Mouse (Mus musculus) spleen, postnatal 4 days (tissue): ENCODE measurements around the gene H2-Aa.
A peak's percentile ranks its signal among the peaks of the same experiment; 100 is the strongest.
"Not testable (repeated sequence)": the region's sequence is repeated elsewhere in the genome, so short reads cannot be mapped to it uniquely, and the experiment has no call there.

Experiments
- DNase-seq, 2 experiments: peaks; one replicate each; pipeline ENCODE4 v3.0.0; 2022; ENCODE audit warnings: low spot score in 2 of 2

Gene H2-Aa

GRCm38 (mm10) chr17:34287648-34288047 is at the start of gene H2-Aa:
TSS of gene H2-Aa (minus strand) at chr17:34287823.
- peak; percentile 79 to 82 for DNase-seq

- no peak for DNase-seq
Measured at GRCm38 (mm10) chr17:34331200-34331599, 43.6 kb upstream of the H2-Aa start.

DNA sequence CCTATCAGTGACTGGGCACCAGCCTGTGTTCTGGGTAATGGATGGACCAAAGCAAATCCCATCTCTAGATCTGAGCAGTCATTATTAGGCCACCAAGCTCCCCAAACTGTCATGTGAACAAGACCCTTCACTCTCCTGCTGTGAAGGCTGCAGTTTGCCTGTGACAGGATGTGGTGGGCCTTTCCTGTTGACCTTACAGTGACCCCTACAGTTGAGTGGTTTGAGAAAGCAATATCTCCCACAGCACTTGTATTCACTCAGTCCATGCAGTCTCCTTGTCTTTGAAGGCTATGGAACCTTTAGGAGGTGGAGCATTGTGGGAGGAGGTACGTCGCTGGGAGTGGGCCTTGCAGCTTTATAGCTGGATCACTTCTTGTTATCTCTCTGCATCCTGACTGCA is 42.2 kb upstream of the H2-Aa start:
- no peak for DNase-seq

- DNase-seq = no peak
Measured at GRCm38 (mm10) chr17:34326373-34326772, 38.8 kb upstream of the H2-Aa start.

- DNase-seq = peak in 1 of 2 experiments; percentile 58
Measured at GRCm38 (mm10) chr17:34325436-34325835, 37.8 kb upstream of the H2-Aa start, which contains the start of gene H2-Eb2. TSS of gene H2-Eb2 (plus strand) at chr17:34325665.

DNA sequence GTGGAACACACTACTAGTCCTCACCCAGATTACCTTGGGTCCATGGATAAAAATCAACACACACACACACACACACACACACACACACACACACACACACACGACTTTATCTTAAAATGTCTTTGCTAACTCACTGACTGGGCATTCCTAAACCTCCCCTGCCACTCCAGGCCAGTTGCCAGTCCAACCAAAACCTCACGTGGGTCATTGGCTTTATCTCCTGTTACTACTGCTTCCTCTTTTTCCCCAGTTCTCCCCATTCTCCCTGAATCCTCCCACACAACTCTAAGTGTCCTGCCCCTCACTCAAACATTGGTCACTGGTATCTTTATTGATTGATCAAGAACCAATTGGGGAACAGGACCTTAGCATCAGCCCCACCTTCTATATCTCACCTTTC is 29.7 kb upstream of the H2-Aa start:
- DNase-seq = no peak

DNA sequence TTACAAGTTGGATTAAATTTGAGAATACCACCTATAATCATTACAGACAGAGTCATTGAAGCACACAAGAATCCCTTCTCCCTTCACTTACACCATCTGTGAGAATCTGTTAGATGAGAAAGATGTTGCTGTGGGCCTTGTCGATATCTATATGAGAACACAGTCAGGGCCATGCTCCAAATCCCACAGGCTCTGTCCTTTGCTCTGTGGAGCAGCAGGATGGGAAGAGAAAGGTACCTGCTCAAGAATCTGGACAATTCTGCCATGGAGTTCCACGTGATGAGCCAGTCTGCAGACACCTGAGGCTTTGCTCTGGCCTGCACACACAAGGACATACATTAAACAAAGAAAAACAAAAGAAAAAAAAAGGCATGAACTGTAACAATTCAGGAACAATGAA is 29.1 kb upstream of the H2-Aa start:
- DNase-seq = peak in 1 of 2 experiments; percentile 28

GRCm38 (mm10) chr17:34315512-34315911 is 27.9 kb upstream of the H2-Aa start:
- DNase-seq = peak in 1 of 2 experiments; percentile 41

- DNase-seq = no peak
Measured at GRCm38 (mm10) chr17:34314286-34314685, 26.7 kb upstream of the H2-Aa start.

DNA sequence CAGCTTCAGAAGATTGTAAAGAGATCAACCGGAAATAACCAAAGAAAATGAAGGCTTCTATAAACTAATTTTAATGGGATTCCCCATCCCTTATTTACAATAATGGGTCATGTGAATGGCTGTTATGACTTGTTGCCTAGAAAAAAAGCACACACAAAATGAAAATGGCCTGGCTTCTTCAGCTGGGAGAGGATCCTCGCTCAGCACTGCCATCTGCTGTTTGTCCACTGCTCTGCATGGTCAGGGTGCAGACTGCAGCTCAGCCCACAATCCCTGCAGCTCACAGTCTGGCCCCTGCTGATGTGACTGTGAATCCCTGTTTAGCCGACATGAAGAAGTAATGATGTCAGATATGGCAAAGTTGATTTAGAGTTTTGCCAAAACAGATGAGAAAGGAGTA is 25.8 kb upstream of the H2-Aa start:
- DNase-seq = peak; percentile 74 to 89

DNA sequence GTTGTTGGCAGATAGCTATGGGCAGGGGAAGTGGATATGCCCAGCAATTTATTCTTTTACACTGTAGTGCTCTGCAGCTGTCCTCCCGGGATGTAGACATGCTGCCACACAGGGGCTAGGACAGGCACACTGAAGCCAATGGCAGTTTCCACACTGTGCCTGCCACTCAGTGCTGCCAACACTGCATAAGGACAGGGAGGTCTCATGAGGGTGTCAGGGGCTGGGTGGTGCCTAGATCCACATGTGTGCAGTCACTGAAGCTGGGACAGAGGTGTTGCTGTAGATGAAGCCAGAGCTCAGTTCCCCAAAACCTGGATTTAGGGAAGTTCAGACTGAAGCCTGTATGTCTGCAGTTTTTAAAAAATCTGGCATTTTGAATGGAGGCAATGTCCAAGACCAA is 24.6 kb upstream of the H2-Aa start:
- no peak for DNase-seq

GRCm38 (mm10) chr17:34310526-34310925 is 22.9 kb upstream of the H2-Aa start:
- DNase-seq = not testable (repeated sequence)

- DNase-seq = peak in 1 of 2 experiments; percentile 45
Measured at GRCm38 (mm10) chr17:34309683-34310385, 22.2 kb upstream of the H2-Aa start.

GRCm38 (mm10) chr17:34309225-34309624 is 21.6 kb upstream of the H2-Aa start:
- no peak for DNase-seq

DNA sequence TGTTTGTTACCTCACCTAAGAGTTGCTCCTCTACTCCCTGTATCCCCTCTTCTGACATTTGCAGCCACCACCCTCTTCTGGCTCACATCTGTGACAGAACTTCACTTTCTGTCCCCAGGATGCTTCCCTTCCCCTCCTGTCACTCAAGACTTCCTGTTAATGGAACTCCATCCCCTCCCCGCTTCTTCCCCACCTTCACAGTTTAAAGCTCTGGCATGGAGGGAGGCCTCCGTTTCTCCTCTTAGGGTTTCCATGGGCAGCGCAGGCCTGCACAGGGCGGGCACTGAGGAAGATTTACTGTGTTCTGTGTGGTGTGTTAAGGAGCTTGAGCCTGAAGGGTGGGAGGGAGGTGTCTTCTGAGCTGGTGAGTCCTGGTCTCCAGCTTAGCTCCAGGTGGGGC is 20.5 kb upstream of the H2-Aa start:
- no peak for DNase-seq

DNA sequence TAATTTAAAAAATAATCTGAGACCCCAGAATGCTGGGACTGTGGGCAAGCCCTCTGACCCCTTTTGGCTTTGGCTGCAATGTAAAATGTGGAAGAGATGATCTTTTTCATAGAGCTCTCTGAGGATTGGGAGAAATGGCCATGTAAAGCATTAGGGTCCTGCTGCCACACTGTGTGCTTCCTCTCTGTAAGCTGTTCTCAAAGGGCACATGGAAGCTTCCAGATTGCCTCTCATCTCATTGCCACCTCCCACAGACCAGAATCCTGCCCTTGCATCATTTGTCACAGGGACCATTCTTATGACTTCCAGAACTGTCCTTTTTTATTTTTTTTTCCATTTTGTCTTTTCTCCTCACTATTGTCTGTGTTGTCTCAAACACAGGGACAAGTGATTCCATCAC is 19.6 kb upstream of the H2-Aa start:
- no peak for DNase-seq

DNA sequence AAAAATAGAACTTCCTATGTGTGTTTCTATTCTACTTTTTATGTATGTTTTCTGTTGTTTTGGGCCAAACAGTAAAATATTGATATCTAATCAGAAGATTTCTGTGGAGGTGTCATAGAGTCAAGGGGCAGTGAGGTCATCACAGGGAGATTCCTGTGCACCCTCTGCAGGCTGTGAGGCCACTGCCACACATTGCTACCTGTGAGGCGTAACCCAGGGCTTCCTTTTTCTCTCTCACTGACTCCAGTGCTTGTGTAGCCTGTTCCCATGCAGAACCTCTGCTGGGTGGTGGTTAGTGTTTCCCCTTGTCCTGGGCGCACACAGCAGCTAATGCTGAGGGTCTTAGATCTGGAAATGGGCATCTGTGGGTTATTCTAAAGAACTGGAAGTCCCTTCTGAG is 18.8 kb upstream of the H2-Aa start:
- no peak for DNase-seq

DNA sequence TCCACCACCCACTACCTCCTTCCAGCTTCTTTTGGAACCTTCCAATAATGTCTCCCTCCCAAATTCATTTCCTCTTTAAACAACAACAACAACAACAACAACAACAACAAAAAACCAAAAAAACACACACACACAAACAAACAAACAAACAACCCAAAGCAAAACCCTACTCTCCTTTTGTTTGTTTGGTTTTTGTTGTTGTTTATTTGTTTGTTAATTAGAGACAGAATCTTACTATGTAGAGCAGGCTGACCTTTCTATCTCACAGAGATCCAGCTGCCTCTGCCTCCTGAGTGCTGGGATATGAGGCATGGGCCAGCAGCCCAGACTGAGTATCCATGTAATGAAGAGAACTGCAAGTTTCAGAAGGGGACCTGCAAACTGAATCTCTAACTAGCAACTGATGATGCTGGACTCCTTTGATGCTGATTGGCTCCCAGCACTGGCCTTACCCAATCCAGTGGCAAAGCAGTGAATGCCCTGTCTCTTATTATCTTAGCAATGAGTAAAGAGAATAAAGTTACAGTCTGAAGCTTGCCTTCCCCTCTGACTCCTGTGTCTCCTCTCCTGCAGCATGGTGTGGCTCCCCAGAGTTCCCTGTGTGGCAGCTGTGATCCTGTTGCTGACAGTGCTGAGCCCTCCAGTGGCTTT is 17.9 kb upstream of the H2-Aa start, which contains the start of gene H2-Eb1:
H2-Eb1 (plus strand) TSS at position 488 of the 651 bp plus-strand sequence.
- peak; percentile 82 to 86 for DNase-seq

DNA sequence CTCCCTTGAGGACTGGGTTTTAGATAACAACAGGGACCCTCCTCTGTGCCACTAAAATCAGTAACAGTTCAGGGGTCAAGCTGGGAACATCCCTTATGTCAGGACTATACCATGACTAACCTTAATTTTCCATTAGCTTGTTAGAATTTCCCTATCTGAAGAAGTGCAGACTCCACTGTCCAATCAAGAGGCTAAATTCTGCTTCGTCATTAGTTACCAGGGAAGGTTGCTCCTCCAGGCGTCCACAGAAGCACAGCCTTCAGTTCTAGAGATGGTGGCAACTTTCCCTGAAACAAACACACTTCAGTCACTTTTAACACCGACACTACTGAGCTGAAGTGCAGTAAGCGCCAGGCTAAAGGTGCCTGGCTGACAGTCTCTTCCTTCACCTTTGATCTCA is 17.1 kb upstream of the H2-Aa start:
- DNase-seq = peak in 1 of 2 experiments; percentile 63

GRCm38 (mm10) chr17:34303789-34304188 is 16.2 kb upstream of the H2-Aa start:
- DNase-seq = no peak

DNA sequence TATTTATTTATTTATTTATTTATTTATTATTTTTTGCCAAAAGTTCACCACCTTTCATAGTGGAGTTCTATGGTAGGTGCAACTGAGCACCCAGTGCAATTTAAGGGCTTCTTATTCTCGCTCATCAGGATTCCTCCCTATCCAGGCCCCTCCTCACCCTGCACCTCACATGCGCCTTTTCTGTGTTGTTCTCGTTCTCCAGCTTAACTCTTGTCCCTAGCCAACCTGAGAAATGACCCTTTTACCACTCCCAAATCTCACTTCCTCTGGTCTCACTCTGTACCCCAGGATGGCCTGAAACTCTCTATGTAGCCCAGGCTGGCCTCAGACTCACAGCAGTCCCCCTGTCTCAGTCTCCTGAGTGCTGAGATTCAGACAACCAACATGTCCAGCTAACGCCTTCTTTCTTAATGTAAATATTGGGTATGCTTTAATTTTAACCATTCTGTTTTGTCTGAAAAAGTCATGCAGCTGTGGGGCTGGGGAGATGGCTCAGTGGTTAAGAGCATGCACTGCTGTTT is 14.1 kb upstream of the H2-Aa start:
- DNase-seq = no peak

DNA sequence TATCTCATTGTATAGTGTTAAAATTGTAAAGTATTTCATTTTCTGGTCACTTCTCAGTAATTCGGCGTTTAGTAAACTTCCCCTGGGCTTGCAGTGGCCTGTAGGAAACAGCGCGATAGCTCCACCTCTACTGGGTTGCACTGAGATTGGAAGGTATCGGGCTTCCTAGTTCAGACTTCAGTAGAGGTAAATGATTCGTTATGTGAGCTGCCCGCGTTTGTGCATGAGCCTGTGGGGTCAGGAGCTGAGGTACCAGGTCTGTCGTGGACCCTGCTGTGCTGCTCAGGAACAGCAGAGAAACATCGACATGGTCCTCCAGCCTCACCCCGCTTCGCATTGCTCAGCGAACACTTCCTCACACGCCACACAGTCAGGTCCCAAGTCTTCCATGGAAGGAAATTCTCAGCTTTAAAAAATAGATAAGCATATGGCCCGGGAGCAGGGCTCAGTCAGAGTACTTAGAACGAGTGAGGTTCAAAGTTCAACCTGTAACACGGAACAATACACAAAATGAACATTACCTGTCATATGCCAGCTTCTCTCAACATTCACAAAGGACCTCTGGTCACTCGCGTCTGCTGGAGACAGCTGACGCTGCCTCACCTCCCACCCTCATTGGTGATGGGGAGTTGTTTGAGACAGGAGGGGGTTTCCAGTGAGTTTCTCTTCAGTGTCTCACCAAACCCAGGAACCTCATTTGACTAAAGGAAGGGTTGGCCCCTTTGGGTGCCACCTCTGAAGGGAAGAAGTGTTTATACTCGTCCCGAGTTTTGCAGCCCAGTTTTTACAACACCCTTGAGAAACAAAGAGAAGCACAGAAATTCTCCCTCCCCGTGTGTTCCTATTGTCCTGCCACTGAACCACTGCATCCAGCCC is 13.3 kb upstream of the H2-Aa start:
- peak; percentile 60 to 72 for DNase-seq
